Mouse (Mus musculus): ENCODE data around the gene Rptor.

Gene Rptor

DNA sequence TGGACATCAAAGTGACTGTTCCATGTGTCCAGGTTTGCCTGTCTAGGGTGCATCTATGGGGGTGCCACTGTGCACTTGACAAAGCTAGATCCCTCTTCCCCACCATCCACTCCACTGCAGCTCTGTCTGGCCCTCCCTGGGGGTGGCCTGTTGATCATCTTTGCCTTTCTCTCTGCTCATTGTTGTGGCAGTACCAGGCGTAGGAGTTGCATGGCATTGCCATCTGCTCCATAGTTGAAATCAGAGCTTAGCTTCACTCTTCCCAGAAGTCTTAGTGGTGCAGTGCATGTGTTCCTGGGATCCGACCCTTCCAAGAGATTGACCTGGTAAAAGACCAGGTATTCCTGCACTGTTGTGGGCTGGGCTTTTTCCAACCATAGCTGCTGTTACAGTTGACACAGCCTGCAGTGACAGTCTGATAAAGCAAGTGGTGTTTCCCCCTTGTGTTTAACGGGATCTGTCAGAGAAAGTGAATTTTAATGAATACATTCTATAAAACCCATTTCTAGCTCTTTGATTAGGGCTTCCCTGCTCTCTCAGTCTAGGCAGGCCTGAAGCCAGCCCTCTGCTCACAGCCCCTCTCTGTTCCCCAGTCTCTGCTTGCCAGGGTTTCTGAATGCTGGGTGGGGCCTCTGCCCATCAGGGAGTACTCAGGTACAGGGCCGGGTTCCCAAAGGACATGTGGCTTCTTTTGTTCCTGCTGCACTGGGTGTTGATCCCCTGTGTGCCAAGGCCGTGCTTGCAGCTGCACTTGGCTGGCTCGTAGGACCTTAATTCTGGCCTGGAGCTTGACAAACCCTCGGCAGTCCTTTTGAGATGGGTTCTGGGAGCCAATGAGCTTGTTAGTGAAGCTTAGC is 136.5 kb downstream of the Rptor start:
- CTCF ChIA-PET, result interaction anchor here (0.6 kb wide), 1 partner anchor 844 kb away, joined by 3 read pairs; no protein-coding TSS in a partner anchor

DNA sequence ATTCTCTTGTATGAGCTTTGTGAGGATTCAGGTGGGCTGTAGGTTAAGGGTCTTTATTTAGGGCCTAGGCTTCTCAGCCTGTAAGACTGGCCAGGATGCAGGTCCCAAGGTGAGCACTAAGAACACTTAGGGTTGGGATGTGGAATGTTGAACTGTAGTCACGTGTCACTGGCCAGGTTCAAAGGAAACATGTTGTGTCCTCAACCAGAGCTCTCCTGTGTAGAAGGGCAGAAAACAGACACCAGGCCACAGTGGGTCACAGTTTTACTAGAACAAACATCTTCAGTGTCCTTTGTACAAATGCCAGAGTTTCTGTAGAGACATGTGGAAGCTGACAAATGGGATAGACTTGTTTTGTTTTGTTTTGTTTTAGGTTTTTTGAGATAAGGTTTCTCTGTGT is 138.7 kb downstream of the Rptor start:
- CTCF ChIA-PET, result interaction anchor here (0.7 kb wide), 1 partner anchor 294 kb away, joined by 3 read pairs; no protein-coding TSS in a partner anchor

DNA sequence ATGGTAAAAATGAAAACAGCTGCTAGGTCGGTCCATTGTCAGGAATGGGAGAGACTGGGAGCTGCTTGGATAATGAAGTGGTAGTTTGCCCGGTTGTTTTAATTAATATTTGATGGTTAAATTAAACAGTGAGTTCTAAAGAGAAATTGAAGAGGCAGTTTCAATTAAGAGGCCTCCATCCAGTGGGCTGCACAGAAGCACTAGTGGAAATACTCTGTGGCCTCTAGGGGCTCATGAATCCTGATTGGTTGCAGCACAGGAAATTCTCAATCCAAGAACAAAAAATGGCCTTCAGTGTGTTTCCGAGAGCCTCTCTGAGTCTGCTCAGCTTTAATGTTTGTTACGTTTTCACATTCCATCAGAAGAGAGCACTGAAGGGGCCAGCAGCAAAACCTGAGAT is 141.7 kb downstream of the Rptor start:
- CTCF ChIA-PET, result no interaction called here

DNA sequence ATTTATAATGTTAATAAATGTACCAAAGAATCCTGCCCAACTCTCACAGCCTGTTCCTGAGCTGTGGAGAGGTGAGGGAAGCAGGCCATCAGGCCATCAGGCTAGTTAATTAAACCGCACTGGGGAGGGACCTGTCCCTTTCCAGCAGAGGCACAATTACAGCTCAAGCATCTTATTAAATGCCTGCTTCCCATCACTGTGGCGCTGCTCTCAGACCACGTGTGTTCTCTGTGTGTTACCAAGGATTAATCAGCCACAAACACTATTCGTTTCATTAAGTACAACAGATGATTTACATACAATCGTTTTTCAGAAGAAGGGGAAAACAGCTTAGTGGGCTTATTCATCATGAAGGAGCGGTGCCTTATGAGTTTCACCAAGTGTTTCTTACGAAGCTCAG is 142.6 kb downstream of the Rptor start:
- CTCF ChIA-PET, result no interaction called here

DNA sequence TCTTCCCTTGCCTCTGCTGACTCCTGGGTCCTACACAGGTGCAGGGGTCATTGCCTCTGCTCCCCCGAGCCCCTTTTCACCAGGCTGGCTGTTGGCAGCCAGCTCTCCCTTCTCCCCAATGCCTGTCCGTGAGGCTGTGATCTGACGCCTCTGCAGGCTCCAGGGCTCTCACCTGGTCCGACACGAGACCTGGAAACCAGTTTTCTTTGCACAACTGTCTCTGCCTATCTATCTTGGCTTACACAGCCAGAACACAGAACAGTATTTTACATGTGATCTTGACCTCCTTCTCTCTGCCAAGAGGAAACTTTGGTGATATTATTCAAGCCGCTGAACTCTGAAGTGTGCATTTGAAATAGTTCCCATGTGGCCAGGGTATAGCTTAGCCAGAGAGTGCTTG is 151.8 kb downstream of the Rptor start:
- CTCF ChIA-PET, result no interaction called here

DNA sequence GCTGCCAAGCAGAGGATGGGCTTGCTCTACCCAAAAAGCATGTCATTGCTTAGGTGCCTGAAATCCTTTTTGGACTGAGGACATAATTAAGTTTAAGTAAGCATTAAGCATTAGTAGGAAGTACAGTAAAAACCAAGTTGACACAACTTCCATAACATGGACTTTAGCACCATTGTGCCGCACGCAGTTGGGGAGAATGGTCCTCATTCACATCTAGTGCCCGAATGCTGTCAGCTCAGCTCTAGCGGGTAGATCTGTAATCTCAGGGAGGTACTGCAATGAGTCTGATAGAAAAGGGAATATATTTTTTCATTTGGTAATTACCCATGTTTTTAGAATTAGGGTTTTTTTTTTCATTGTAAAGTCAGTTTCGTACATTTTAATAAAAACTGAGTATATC is 155.5 kb downstream of the Rptor start:
- CTCF ChIA-PET, result no interaction called here

DNA sequence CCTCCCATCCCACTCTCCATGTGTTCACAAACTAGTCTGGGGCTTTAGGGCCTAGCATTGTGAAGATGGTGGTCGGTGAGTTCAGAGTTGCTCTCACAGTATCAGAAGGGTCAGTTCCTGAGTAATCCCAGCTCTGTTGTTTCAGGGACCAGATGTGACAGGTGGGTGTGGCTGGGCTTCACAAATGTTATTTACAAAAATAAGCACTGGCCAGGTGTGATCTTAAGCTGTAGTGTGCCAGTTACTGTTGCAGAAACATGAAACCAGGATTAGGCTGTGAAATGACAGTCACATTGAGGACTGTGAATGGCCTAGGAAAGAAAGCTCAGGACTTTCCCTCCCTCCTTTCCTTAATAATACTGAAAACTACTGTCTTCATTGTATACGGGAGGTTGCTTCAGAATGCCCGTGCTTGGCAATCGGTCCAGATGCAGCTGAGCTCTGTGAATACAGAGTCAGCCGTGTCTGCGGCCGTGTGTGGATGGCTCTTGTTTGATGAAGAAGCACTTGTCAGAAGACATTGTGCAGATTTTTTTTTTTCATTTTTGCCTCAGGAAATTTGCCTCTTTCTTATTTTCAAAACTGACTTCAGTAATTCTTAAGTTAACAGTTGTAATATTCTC is 156.1 kb downstream of the Rptor start:
- CTCF ChIA-PET, result no interaction called here

DNA sequence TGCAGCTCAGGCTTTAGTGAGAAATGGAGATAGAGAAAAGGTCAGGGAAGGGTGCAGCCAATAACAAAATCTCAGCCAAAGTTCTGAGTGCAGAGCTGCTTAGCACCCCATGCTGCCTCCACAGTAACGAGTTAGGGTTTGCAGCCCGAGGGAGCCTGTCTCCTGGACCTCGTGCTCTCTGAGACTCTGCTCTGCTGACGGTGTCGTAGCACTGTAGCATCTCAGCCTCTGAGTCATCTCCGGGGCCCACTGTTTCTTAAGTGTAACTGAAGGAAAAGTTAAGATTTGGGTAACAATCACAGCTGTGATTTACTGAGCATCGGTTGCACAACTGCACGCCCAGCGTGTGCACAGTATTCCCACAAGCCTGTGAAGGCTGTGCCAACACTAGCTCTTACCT is 160.2 kb downstream of the Rptor start:
- CTCF ChIA-PET, result no interaction called here

DNA sequence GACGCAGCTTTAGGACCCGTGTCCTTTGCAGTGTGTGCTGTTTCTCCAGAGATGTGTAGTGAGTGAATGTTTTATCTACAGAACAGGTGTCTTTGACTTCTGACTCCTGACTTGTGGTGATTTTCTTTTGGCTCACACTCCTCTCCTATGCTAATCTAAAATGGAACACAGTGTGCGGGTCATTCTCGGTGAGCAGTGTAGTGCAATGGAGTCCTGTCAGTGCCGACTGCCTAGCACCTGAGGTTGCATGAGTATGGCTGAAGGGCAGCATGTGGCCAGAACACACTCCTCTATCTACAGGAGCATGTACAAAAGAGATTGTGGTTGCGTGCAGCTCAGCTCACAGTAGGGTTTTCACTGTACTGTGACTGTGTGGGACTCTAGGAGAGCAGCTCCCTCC is 163.3 kb downstream of the Rptor start:
- CTCF ChIA-PET, result interaction anchor here (0.6 kb wide), 1 partner anchor 56 kb away, joined by 11 read pairs; no protein-coding TSS in a partner anchor

DNA sequence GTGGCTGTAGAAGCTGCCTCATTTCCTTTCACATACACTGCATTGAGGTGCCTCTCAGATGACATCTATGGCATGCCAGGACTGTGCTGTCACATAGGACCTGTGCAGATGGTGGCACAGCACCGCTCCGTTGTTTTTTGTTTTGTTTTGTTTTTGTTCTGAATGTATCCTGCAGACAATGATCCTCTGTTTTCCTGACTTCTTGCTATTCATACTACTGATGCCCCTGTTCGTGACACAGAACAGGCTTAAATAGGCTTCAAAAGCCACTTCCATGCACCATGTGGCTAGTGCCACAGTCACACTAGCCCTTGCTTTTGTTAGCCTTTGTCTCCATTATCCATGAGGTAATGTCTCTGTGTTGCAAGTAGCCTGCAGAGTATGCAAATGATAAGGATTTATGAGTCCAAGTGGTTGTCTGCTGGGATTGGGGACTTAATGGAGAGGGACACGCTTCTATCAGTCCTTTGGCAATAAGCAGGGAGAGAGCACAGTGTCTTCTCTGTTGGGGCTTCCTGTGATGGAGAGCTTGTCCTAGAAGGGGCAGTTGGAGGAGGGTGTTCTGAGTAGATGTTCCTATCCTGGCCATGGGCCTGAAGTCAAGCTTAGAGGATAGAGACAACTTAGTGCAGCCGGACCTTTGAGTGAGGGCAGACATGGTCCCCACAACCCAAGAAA is 164.2 kb downstream of the Rptor start:
- CTCF ChIA-PET, result no interaction called here

DNA sequence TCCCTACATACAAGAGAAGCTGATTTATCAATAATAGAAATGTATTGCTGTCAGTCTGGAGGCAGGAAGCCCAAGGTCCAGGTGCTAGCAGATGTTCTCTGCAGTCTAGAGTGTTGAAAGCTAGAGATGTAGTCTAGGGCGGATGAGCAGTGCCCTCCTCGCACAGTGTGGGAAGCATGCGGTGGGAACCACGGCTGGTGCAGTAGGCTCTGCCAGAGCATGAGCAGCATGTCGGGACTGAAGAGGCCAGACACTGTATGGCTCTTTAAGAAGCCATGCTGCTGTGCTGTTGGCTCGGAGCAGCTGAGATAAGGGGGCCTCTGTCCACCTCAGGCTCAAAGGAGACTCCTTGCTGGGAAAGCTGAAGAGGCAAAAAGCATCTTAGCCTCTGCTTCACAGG is 164.8 kb downstream of the Rptor start:
- CTCF ChIA-PET, result no interaction called here

DNA sequence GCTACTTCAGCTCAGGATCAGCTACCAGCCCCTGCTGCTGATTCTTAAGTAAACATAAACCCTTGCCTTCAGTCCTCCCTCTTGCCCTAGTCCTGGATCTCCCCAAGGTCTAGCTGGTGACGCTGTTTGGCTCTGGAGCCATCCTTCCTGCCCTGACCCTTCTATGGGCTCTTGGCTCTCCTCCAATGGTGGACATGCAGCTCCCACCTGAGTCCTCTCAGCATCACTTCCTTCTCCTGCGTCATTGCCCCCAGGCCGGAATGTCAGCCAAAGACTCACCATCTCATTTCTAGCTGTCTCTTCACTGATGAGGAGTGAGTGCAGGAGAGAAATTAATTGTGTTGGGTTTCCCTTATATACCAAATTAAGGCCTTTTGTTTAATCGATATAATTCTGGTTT is 165.8 kb downstream of the Rptor start:
- CTCF ChIA-PET, result no interaction called here

DNA sequence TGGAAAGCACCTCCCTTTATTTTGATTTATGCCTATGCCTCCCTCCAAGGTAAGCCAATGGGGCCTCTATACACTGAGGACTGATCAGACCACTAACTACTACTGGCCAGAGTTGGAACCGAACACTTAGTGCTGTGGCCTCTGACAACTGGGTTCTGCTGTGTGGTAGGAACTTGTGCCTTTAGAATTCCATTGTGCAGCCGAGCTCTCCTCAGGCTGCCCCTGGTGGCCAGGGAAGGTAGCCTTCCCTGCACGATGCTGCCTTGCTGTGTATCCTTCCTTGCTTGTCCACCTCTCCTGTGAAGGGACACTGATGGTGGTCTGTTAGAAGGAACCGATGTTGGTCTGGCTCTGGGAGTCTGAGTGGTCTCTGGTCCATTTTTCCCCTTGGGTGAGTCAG is 167.0 kb downstream of the Rptor start:
- CTCF ChIA-PET, result no interaction called here

DNA sequence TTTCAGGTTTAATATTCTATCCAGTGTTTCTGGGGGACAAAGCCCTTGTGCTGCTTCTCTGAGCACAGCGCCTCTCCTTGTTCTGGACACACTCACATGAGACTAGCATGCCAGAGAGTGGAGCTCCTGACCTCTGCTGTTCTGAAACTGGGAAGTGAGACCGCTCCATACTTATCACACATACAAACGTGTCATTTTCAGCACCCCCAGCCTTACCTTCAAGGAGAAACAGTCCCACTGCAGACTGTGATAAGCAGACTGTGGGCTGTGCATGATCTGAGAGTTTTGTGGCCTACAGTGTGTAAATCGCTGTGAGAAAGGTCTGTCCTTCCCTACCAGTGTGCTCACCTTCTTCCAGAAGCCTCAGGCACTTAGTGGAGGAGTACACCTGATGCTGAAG is 168.3 kb downstream of the Rptor start:
- CTCF ChIA-PET, result no interaction called here

DNA sequence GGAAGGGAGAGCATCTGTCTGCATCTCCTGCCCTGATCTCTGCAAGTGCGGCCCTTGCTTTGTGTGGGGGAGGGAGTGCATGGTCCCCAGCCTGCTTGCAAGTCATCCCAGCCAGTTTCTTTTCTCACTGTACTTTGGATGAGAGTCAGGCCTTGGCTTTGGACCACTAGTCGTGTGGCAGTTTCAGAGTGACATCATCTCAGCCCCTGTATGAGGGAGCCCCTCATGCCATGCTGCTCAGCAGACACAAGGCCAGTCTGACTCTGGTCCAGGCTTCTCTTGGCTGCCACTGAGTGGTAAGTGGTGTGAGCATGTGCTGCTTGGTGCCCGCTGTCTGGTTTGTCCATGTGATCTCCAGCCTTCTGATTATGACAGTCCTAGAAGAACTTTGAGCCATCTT is 170.2 kb downstream of the Rptor start:
- CTCF ChIA-PET, result no interaction called here

DNA sequence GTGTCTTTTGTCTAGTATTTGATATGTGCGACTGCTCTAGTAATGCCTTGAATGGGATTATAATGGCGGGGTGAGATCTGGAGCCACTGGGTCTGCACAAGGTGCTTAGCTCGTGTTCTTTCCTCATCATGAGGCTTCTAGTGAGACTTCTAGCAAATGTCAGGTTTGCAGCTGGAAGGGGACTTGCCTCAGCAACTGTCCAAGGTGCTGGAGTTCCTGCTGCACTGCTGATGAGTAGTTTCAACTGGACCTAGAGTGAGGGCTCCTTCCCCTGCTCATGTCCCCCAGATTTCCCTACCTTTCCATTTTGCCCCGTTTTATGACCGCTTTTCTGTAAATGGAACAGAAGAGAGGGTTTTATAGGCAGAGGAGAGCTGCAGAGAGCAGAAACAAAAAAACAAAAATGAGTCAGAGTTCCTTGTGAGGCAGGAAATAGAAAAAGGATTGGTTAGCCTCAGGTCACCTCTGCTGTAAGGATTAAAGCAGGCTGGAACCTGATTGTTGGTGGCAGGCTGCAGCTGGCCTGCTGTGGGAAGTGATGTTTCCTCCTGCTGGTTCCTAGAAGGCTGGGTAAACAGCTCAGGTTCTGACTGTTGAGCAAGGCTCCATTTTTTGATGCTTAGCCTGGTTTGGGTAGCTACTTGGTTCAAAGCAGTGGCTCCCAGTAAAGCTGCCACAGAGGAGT is 172.5 kb downstream of the Rptor start:
- CTCF ChIA-PET, result no interaction called here

DNA sequence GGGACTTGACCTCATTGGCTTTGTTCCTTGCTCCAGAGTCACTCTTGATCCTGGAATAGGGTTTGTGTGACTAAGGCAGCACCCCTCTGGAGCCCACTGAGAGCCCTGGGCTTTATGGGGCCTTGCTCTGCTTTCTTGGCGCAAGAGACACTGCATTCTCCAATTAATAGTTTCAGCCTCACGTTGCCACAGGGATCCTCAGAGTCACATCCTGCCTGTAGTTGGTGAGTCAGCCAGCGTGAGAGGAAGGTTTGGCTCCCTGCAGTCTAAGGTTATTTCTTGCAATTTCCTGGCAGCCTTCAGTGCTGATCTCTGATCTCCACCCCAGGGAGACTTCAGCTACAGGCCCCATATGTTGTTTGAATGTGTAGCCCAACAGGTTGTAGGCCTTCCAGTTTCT is 174.5 kb downstream of the Rptor start:
- CTCF ChIA-PET, result no interaction called here

DNA sequence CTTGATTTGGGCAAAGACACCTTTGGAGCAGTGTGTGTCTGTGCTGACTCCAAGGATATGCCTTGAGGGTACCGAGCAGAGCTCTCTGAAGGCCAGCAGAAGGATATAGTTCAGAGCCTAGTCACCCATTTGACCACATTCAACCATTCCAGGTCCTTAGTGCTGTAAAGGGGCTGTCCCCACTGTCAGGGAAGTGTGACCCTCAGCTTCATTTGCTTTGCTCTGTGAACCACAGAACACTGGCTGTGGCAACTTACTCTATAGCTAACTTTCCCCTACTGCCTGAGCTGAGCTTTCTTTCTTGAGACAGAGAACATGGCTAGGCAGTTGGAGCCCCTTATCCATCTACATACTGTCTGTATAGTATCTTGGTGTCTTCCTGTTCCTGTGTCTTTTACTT is 175.2 kb downstream of the Rptor start:
- CTCF ChIA-PET, result no interaction called here

DNA sequence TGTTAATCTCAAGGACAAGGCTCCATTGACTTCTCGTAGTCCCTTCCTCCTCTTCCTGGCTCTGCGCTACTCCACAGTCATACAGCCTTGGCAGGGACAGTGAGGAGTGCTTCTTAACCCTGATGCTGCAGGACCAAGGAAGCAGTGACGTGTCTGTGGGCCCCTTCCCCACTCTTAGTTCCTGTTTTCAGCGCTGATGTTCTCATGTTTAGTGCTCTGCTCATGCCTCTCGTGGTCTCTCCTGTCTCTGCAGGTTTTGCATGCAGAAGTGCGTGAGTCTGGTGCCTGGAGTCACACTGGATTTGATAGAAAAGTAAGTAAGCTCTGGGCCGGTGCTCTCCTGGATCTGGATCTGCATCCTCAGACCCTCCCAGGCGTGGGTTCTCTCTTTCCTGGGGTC is 177.6 kb downstream of the Rptor start:
- CTCF ChIA-PET, result no interaction called here

DNA sequence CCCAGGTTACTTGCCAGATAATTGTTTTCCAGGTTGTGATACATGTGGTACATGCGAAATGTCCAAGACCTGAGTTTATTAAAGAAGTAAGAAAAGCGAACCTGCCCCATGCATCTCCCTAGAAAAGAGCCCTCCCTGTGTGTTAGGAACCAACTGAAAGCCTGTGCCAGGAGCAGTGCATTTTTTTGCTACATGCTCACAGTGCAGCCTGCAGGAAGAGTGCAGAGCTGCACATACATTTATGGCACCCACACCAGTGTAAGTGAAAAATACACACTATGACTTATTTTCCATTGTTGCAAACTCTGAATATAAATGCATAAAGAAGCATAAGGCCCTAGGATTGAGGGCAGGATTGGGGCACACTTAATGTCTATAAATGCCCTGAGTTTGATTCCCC is 178.5 kb downstream of the Rptor start:
- CTCF ChIA-PET, result interaction anchor here (0.9 kb wide), 1 partner anchor 10 kb away, joined by 3 read pairs; no protein-coding TSS in a partner anchor

DNA sequence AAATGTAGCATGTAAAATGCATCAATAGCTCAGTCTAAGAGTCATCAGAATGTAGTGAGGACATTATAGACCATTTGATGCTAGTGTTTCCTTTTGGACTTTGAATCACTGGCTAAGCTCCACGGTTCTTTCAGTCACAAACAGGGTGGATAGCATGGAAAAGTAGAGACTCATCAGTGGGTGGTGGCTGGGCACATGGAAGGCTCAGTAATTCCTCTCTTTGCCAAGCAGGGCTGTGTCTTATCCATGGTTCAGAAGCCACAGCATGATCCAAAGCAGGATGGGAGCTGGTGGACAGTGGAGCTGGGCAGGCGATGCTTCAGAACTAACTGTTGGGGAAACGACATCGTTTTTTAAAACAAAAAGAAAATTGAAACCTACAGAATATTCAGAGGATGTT is 179.0 kb downstream of the Rptor start:
- CTCF ChIA-PET, result interaction anchor here (0.9 kb wide), 1 partner anchor 9 kb away, joined by 3 read pairs; no protein-coding TSS in a partner anchor

DNA sequence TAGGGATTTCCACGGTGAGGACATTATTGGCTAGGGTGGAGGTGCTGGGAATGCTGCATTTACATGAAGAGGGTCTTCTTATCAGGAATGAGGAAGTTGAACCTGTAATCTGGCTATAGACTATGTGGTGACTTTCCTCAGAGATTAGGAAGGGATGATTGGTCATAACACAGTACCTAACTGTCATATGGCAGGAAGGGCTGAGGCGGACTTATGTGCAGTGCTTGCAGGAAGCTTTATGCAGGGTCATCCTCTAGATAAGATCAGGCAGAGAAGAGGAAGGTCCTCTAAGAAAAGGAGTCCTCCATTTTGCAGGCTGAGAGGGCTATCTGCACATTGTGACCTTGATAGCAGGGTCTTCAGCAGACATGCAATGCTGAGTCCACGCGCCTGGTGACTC is 180.9 kb downstream of the Rptor start:
- CTCF ChIA-PET, result no interaction called here
